Mouse (Mus musculus) cerebellum, adult 2 months (tissue): ENCODE measurements around the gene Igdcc3. TPM values are rescaled to one million over a fixed set of nuclear protein-coding genes. Genes with fewer than 3 reads are reported as not detected.

Experiments
- DNase-seq, 2 experiments: peaks; one replicate each; pipeline ENCODE4 v3.0.0; 2021
- H3K27ac ChIP-seq: fragments of 200-500 bp; 2 replicates; pipeline ENCODE4 v1.5.1; 2012; ENCODE audit warnings: low read length, control low read depth, inconsistent platforms; ENCODE audit not compliant: insufficient read depth
- H3K27me3 ChIP-seq: fragments of 200-500 bp; 2 replicates; pipeline ENCODE4 v1.6.1; 2012; ENCODE audit warnings: inconsistent platforms, mild to moderate bottlenecking, low read length, moderate library complexity; ENCODE audit not compliant: control insufficient read depth, insufficient read depth
- H3K4me1 ChIP-seq: fragments of 200-500 bp; 2 replicates; pipeline ENCODE4 v1.6.1; 2011; ENCODE audit warnings: low read length; ENCODE audit not compliant: control insufficient read depth, insufficient read depth
- H3K4me3 ChIP-seq: fragments of 200-500 bp; replicated peaks from 2 replicates; pipeline ENCODE3; 2011; ENCODE audit warnings: mild to moderate bottlenecking, low read depth, low read length, control low read depth; ENCODE audit not compliant: insufficient read depth
- CTCF ChIP-seq: fragments of 200-500 bp; IDR thresholded peaks from 2 replicates; pipeline ENCODE4 v1.5.1; 2011; ENCODE audit warnings: low read depth, mild to moderate bottlenecking, control low read depth, low read length, moderate library complexity, borderline replicate concordance; ENCODE audit not compliant: insufficient read depth
- POLR2A ChIP-seq: fragments of 200-500 bp; IDR thresholded peaks from 2 replicates; pipeline ENCODE4 v1.6.1; 2011; ENCODE audit warnings: low read length, control low read depth, borderline replicate concordance; ENCODE audit not compliant: insufficient read depth
- WGBS: fragments of 180-500 bp; shearing (Covaris S2); methylation state at CpG from one replicate; pipeline ENCODE4 v1.1.7; 2018; 5-methylcytosine and 5-hydroxymethylcytosine counted together
- polyA plus RNA-seq: library from polyadenylated mRNA; depleted of rRNA; stranded (reverse); fragments of >200 nt; gene quantifications from 2 replicates; pipeline ENCODE4 v1.2.3, GENCODE M21; 2012; rRNA removed

Gene Igdcc3
- polyA plus RNA-seq, 1 experiment = 1.8 TPM

GRCm38 (mm10) chr9:65231284-65231683 lies 90.3 kb downstream of the Igdcc3 start:
- H3K4me1 ChIP-seq = no peaks in the 10 kb centered on the region
- 30% methylated on average over 8 of the region's 8 CpGs for WGBS

GRCm38 (mm10) chr9:65233243-65233985 lies 92.4 kb downstream of the Igdcc3 start:
- Histone ChIP-seq H3K27ac (no peak overlapping the region), H3K4me1 (no peaks in the 10 kb centered on the region), H3K27me3 (no peaks in the 10 kb centered on the region), H3K4me3 (no peak overlapping the region)
- 84% methylated on average over 9 of the region's 9 CpGs for WGBS
- DNase-seq = no peak
- no peak for TF ChIP-seq POLR2A
- TF ChIP-seq CTCF = no peak

More at GRCm38 (mm10) chr9:65231284-65231683, 90.3 kb downstream of the Igdcc3 start:
- Histone ChIP-seq H3K27me3 (no peaks in the 10 kb centered on the region), H3K4me3 (no peak overlapping the region), H3K27ac (no peak overlapping the region)
- no peak for DNase-seq
- TF ChIP-seq POLR2A (no peak), CTCF (no peak)

- no peak overlapping the region for H3K4me3 ChIP-seq
- TF ChIP-seq CTCF (no peak), POLR2A (no peak)
- H3K27me3 ChIP-seq = no peaks in the 10 kb centered on the region
- DNase-seq = no peak
- WGBS = 82% methylated on average over 3 of the region's 3 CpGs
- H3K4me1 ChIP-seq = no peaks in the 10 kb centered on the region
- no peak overlapping the region for H3K27ac ChIP-seq
Measured at GRCm38 (mm10) chr9:65234734-65235133, 93.7 kb downstream of the Igdcc3 start.

Other genes with a start within 250 kb of the Igdcc3 start
- gene Slc24a1, start 189.6 kb upstream of the Igdcc3 start, polyA plus RNA-seq = 0.02 and 0.03 TPM in 2 replicates
- gene Ints14, start 180.3 kb upstream of the Igdcc3 start, polyA plus RNA-seq = 24.1 and 26.4 TPM in 2 replicates
- gene Hacd3, start 119.5 kb upstream of the Igdcc3 start, polyA plus RNA-seq = 150 and 152 TPM in 2 replicates
- gene Dpp8, start 108.8 kb upstream of the Igdcc3 start, polyA plus RNA-seq = 76.6 and 85.8 TPM in 2 replicates
- 28.9 and 29.0 TPM in 2 replicates for gene Igdcc4, start 39.7 kb upstream of the Igdcc3 start, polyA plus RNA-seq
- 5.7 and 6.6 TPM in 2 replicates for gene Parp16, start 54.2 kb downstream of the Igdcc3 start, polyA plus RNA-seq
- gene Cilp, start 124.0 kb downstream of the Igdcc3 start, polyA plus RNA-seq = 0.10 and 0.17 TPM in 2 replicates
- gene Clpx, start 153.1 kb downstream of the Igdcc3 start, polyA plus RNA-seq = 26.5 and 27.3 TPM in 2 replicates
- 19.8 and 20.1 TPM in 2 replicates for gene Pdcd7, start 204.9 kb downstream of the Igdcc3 start, polyA plus RNA-seq
- gene Ubap1l, start 219.9 kb downstream of the Igdcc3 start, polyA plus RNA-seq = 34.2 and 38.1 TPM in 2 replicates